Mouse (Mus musculus) left cerebral cortex, postnatal 10 days (tissue): ENCODE measurements around the gene Pou3f1. TPM values are rescaled to one million over a fixed set of nuclear protein-coding genes. Genes with fewer than 3 reads are reported as not detected.
A peak's percentile ranks its signal among the peaks of the same experiment; 100 is the strongest.

Experiments used
- DNase-seq, 2 experiments: peaks; one replicate each; pipeline ENCODE4 v3.0.0; 2021 to 2022; ENCODE audit warnings: low spot score in 2 of 2, mixed read lengths in 1 of 2; ENCODE audit errors: extremely low spot score in 1 of 2
- intact Hi-C: fragments of 180-260 bp; cut with DNase I; formaldehyde crosslinking; loops from one replicate; pipeline ENCODE4 v1.15.1; 2025
- total RNA-seq, 2 experiments: library from RNA; stranded (reverse); gene quantifications; 2 replicates each; pipeline ENCODE4 v1.2.3; 2021

Gene Pou3f1
- total RNA-seq = 10 to 100 TPM; 31.3 to 33.5 TPM

DNA sequence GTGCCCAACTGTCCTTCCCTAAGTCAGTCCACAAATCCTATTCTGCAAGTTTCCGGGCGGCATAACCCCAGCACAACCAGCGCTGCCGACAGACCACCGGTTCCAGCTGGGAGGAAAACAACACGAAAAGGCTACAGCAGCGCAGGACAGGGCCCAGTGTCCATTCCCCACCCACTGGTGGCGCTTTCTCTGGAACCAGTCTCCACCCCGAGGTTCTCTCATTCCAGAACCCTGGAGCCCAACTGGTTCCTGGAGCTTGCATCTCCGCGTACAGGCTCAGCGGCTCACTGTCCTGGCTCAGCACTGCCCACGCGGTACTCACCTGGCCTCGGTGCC lies at the start of gene Pou3f1:
Pou3f1 (plus strand) TSS at position 290 of the 336 bp plus-strand sequence.
- intact Hi-C loops = loop anchor here (5.0 kb wide), 1 partner anchor 89 kb away; no protein-coding TSS in a partner anchor
- no peak for DNase-seq

DNA sequence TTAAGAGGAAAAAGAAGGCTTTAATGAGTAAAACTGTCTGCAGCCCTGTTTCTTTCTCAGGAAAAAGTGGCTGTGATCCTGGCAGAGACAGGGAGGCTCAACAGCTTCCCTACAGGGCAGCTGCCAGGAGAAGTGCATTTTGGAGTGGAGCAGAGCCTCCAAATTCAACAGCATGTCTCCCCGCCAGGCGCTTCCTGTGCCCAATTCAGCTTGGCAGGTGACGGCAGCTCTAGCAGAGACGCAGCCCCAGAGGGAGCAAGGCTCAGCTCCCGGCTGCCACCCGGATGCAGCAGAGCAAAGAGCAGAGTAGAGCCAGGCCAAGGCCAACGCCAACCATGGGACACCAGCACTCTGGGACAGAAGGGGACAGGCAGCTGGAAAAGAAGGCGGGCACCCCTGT lies 49.4 kb upstream of the Pou3f1 start:
- peak; percentile 47 to 60 for DNase-seq
- intact Hi-C loops = no loop called here

- no peak for DNase-seq
- intact Hi-C loops = no loop called here
Observed at GRCm38 (mm10) chr4:124610066-124610465, 46.5 kb upstream of the Pou3f1 start.

DNA sequence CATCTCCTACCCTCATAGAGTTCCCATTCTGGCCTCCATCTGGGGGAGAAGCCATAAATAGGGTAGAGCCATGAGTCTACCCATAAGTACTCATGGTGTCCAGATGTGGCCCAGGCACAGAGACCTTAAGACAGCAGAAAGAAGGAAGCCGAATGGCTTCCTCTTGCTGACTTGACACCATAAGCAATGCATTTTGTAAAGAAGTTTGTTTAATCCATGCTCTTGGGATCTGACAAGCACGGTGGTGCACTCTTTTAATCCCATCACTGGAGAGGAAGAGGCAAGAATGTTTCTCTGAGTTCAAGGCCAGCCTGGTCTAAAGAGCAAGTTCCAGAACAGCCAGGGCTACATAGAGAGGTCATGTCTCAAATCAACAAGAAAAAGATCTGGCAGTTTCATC lies 45.9 kb upstream of the Pou3f1 start, which contains the start of gene 3100002H09Rik:
3100002H09Rik (minus strand) TSS at position 101 of the 400 bp plus-strand sequence.
- intact Hi-C loops = no loop called here
- DNase-seq = no peak

DNA sequence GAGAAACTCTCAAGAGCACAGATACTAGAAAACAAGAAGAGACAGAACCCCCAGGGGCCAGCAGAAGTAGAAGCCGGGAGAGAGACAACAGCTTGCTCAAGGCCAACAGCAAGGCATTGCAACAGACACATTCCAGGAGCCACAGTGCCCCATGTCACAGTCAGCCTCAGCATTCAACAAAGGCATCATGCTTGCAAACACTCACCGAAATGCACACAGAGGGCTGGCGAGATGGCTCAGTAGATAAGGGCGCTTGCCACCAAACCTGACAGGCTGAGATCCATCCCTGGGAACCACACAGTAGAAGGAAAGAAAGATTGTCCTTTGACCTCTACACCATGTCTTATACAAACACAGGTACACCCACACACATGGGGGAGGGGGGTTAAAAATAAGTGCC lies 44.8 kb upstream of the Pou3f1 start:
- intact Hi-C loops = no loop called here
- DNase-seq = no peak

DNA sequence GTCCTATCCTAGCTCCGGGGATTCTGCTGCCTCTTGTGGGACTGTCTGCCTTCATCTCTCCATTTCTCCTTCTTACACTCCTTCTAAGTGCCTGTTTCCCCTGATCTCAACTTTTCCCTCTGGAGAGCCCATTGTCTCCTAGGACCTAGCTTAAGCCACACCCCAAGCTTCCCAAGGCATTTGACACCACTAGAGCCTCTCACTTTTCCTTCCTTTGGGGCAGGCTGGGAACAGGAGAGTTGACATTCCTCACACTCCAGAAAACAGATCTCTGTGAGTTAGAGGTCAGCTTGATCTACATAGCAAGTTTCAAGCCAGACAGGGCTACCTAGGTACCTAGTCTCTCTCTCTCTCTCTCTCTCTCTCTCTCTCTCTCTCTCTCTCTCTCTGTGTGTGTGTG lies 42.4 kb upstream of the Pou3f1 start:
- DNase-seq = no peak
- intact Hi-C loops = no loop called here

GRCm38 (mm10) chr4:124615406-124615960 lies 41.1 kb upstream of the Pou3f1 start:
- no peak for DNase-seq

DNA sequence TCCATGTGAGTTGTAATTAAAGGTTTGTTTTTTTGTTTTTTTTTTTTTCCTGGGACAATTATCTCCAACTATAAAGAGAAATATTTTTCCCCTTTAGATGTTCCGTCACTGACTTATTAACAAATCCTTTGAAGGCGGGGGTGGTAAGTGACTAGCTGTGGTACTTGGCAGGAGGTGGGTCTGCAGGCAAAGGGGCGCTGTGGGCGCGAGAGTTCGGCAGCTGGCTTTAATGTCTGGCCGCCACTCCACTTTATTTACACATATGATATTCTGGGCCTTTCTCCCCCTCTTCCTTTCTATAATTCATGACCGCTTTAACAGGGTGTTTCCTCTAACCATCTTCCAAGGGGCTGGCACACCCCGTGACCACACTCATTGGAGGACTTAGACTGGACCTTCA lies 40.6 kb upstream of the Pou3f1 start:
- intact Hi-C loops = no loop called here
- no peak for DNase-seq

More at GRCm38 (mm10) chr4:124615406-124615960, 41.1 kb upstream of the Pou3f1 start:
- intact Hi-C loops = no loop called here

GRCm38 (mm10) chr4:124616636-124617035 lies 40.0 kb upstream of the Pou3f1 start:
- intact Hi-C loops = no loop called here
- no peak for DNase-seq

DNA sequence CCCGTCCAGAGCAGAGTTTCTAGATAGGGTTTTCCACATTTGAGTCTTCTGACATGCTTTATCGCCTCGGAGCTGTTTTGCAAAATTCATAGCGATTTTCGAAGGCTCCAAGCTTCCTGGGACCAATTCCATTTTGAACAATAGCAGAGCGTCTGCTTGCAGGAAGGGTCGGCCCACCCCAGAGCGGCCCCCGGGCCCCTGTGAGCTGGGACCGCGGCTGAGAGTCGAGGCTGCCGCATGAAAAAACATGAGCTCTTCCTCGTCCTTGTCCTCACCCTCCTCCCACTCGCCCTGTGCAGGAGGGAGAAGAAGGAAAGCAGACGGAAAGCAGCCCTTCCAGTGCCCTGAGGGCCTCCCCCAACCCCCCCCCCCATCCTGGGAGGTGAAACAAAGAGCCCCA lies 38.0 kb upstream of the Pou3f1 start:
- intact Hi-C loops = no loop called here
- no peak for DNase-seq

DNA sequence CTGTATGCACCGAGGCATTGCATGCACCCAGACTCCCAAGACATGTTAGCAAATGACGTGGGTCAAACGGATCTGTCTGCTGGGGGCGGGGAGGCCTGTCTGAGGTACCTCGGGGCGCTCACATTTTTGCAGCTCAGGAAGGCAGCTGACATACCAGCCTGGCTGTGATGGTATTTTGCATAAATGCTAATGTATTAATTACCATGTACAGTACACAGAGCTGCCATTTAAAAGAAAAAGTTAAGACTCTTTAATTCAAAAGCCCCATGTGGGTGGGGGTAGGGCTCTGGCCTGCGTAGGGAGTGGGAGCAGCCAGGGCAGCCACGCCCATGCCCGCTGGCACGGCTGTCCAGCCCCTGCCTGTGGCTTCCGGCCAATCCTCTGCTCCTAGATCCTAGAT lies 35.2 kb upstream of the Pou3f1 start:
- intact Hi-C loops = no loop called here
- DNase-seq = no peak

DNA sequence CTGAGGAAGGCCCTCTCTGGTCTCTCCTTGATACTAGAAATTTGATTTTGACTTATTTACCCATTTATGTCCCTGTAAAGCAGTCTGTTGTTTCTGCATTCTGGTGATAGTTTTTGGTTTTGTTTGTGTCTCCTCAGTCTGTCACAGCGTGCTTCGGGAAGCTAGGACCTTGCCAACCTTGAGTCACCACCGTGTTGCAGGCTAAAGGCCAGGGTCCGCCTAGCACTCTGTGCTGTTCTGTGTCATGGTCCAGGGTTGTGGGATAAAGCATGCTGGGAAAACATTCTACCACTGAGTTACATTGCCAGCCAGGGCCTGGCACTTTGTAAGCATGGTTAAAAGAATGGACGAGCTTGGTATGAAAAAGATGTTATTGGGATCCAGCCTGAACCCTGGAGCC lies 34.0 kb upstream of the Pou3f1 start:
- DNase-seq = no peak
- intact Hi-C loops = no loop called here

DNA sequence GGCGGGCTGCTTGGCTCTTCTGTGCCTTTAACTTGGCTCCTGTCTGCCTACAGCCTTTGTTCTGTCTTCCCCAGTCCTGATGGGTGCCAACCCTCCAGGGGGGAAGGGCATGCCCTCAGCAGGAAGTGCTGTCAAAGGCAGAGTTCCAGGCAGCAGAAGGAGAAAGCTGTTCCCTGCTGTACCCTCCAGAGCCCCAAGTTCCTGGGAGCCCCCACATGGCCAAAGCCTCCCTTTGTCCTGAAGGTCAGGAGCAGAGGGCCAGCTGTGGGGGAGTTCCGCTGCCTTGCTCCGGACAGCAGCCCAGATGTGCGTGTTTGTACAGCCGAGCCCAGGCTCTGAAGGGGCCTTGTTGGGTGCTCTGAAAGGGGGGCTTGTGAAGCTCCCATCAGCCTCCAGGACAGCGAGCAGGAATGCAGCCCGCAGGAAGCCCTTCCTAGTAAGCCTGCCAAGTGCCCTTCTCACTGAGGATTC lies 32.5 kb upstream of the Pou3f1 start:
- intact Hi-C loops = no loop called here

GRCm38 (mm10) chr4:124626836-124627235 lies 29.8 kb upstream of the Pou3f1 start:
- intact Hi-C loops = no loop called here
- no peak for DNase-seq

More for the DNA sequence above, 32.5 kb upstream of the Pou3f1 start:
- peak; percentile 47 to 53 for DNase-seq

- no peak for DNase-seq
- intact Hi-C loops = no loop called here
Observed at GRCm38 (mm10) chr4:124631456-124631855, 25.2 kb upstream of the Pou3f1 start.

GRCm38 (mm10) chr4:124632856-124633255 lies 23.8 kb upstream of the Pou3f1 start:
- DNase-seq = no peak

GRCm38 (mm10) chr4:124633281-124633680 lies 23.3 kb upstream of the Pou3f1 start:
- peak in 1 of 2 experiments; percentile 52 for DNase-seq

More at GRCm38 (mm10) chr4:124632856-124633255, 23.8 kb upstream of the Pou3f1 start:
- intact Hi-C loops = no loop called here

GRCm38 (mm10) chr4:124639715-124640114 lies 16.9 kb upstream of the Pou3f1 start:
- DNase-seq = no peak
- intact Hi-C loops = no loop called here

More at GRCm38 (mm10) chr4:124633281-124633680, 23.3 kb upstream of the Pou3f1 start:
- intact Hi-C loops = no loop called here

- DNase-seq = no peak
- intact Hi-C loops = no loop called here
Observed at GRCm38 (mm10) chr4:124643859-124644258, 12.7 kb upstream of the Pou3f1 start.

DNA sequence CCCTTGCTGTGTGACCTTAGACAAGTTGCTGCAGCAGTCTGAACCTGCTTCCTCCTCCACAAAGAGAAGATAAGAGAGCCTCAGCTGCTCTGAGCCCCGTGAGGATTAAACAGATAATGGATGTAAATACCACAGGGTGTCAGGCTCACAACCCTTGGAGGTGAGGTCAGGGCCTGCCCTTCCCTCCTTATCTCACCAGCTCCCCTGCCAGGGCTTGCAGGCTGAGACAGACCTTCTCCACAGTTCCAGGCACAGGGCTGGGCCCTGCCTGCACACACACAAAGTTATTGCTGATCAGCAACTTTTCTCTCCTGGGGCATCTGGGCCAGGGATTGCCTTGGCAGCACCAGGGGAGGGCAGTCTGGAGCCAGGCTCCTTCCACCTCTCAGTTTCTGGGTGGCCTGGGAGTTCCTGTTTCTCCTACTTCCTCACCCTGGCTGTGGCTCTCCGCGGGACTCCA lies 11.6 kb upstream of the Pou3f1 start:
- no peak for DNase-seq
- intact Hi-C loops = no loop called here

GRCm38 (mm10) chr4:124646591-124646990 lies 10.0 kb upstream of the Pou3f1 start:
- no peak for DNase-seq
- intact Hi-C loops = no loop called here
